ENCODE assay signal across 15 mouse cellular contexts in the genomic region with DNA sequence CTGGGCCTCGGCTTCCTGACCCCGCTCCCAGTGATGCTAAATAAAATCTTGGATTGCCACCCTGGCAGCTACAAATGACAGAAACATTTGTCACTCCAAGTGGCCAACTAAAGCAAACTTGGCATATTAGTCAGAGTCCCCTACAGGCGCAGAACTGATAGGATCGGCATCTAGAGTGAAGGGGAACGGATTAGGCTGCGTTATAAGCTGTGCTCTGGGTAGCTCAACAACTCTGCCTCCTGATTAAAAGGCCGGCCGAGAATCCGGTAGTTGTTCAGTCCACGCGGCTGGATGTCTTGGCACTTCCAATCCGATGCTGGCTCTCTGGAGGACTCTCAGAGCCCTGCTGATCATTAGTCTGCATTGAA. TPM values are rescaled to one million over a fixed set of nuclear protein-coding genes. Genes with fewer than 3 reads are reported as not detected.
A peak's percentile ranks its signal among the peaks of the same experiment; 100 is the strongest.
DNase-seq lines count a peak whose midpoint lies in the region; ATAC-seq and TF ChIP-seq lines count a peak whose summit lies in the region.
"Had no signal": no experiment of that assay in that cellular context is flagged by ENCODE, and none has a peak within 500 bp of the region (broad histone marks: within the 10 kb centered on the region; RNA-seq: fewer than 3 reads in every experiment).

No protein-coding gene starts in this region.

- TF ChIP-seq CTCF in layer of hippocampus, adult 2 months (conservative IDR thresholded peaks at IDR 0.05) = peak; percentile 53
- TF ChIP-seq CTCF in hindbrain, postnatal 0 days (IDR thresholded peaks at IDR 0.05; ENCODE audit: low read depth) = peak; percentile 11; the same call in 1 of the 2 replicates

- H3K4me3 ChIP-seq in layer of hippocampus, adult 2 months = peak overlapping the region; percentile 44
- H3K4me3 ChIP-seq in forebrain, embryonic 14.5 days (ENCODE audit: low read depth, low read length) = peak overlapping the region; percentile 24
- peak overlapping the region; percentile 26; the same call in 1 of the 2 replicates for H3K4me3 ChIP-seq in hindbrain, postnatal 0 days (ENCODE audit: low read length)
- no peak overlapping the region for H3K4me3 ChIP-seq in neural tube, embryonic 14.5 days (ENCODE audit: low read depth, low read length)
- H3K4me3 ChIP-seq: intestine, embryonic 15.5 days; liver, embryonic 13.5 days had no signal

- DNase-seq in layer of hippocampus, adult 2 months (ENCODE audit: low spot score in 2 of 2) = no peak
- no peak for DNase-seq in layer of hippocampus, postnatal 25 days (ENCODE audit: extremely low spot score in 1 of 2, low spot score in 1 of 2)
- DNase-seq in forebrain, embryonic 14.5 days (ENCODE audit: low spot score) = no peak
- DNase-seq in hindbrain, postnatal 0 days (ENCODE audit: low spot score) = peak; percentile 42
- no peak for DNase-seq in thymus, postnatal 10 days (ENCODE audit: low spot score in 2 of 2)
- no peak for DNase-seq in kidney, adult 18-20 months
- no peak for DNase-seq in embryo, embryonic 10 days (ENCODE audit: low spot score)
- DNase-seq: adrenal gland, postnatal 25 days; heart, adult 11 months; liver, embryonic 13.5 days; spleen, adult 18-20 months had no signal

- no peaks in the 10 kb centered on the region for H3K4me1 ChIP-seq in forebrain, embryonic 14.5 days (ENCODE audit: control insufficient read depth, insufficient read depth, low read length)
- peaks cover 6% of the 10 kb centered on the region; the same call in 1 of the 2 replicates for H3K4me1 ChIP-seq in hindbrain, postnatal 0 days (ENCODE audit: insufficient read depth, low read length)
- peaks cover 14% of the 10 kb centered on the region for H3K4me1 ChIP-seq in neural tube, embryonic 14.5 days (ENCODE audit: control insufficient read depth, insufficient read depth, low read length)
- H3K4me1 ChIP-seq: intestine, embryonic 15.5 days; liver, embryonic 13.5 days had no signal

- peak overlapping the region; percentile 50 for H3K4me2 ChIP-seq in forebrain, embryonic 14.5 days (ENCODE audit: low read length)
- H3K4me2 ChIP-seq in hindbrain, postnatal 0 days (ENCODE audit: low read depth, low read length) = peak overlapping the region; percentile 46
- H3K4me2 ChIP-seq in neural tube, embryonic 14.5 days (ENCODE audit: low read depth, low read length) = no peak overlapping the region
- H3K4me2 ChIP-seq: liver, embryonic 13.5 days had no signal

- no peak for ATAC-seq in forebrain, embryonic 14.5 days
- no peak for ATAC-seq in hindbrain, postnatal 0 days
- ATAC-seq in neural tube, embryonic 14.5 days (ENCODE audit: low read depth) = no peak
- ATAC-seq: intestine, embryonic 15.5 days had no signal

- H3K27me3 ChIP-seq in forebrain, embryonic 14.5 days (replicated peaks; ENCODE audit: control insufficient read depth, insufficient read depth, low read length) = peaks cover 57% of the 10 kb centered on the region
- H3K27me3 ChIP-seq in hindbrain, postnatal 0 days (ENCODE audit: insufficient read depth, low read length) = peaks cover 4% of the 10 kb centered on the region; the same call in 1 of the 2 replicates
- 0 out of 2 replicates have a peak, but pooled peaks cover 3% of the 10 kb centered on the region for H3K27me3 ChIP-seq in neural tube, embryonic 14.5 days (ENCODE audit: control insufficient read depth, insufficient read depth, low read length)

- peak overlapping the region; percentile 80 for H3K27ac ChIP-seq in layer of hippocampus, adult 2 months
- H3K27ac ChIP-seq in forebrain, embryonic 14.5 days (ENCODE audit: low read depth, low read length) = no peak overlapping the region
- 0 out of 2 replicates have a peak overlapping the region, but pooled peaks have one; percentile 51 for H3K27ac ChIP-seq in hindbrain, postnatal 0 days
- peak overlapping the region; percentile 70; the same call in 1 of the 2 replicates for H3K27ac ChIP-seq in neural tube, embryonic 14.5 days (ENCODE audit: low read depth, low read length)
- H3K27ac ChIP-seq: intestine, embryonic 15.5 days; liver, embryonic 13.5 days; macrophage had no signal

- H3K9ac ChIP-seq in forebrain, embryonic 14.5 days (ENCODE audit: low read length) = no peak overlapping the region; the same call in 1 of the 2 replicates
- H3K9ac ChIP-seq in hindbrain, postnatal 0 days (replicated peaks; ENCODE audit: low read length) = peak overlapping the region; percentile 31; the same call in 1 of the 2 replicates
- H3K9ac ChIP-seq in neural tube, embryonic 14.5 days (replicated peaks; ENCODE audit: low read depth, low read length) = no peak overlapping the region; the same call in 1 of the 2 replicates
- H3K9ac ChIP-seq: intestine, embryonic 15.5 days; liver, embryonic 13.5 days had no signal

- WGBS in forebrain, embryonic 14.5 days = 3% methylated on average over 12 of the region's 12 CpGs
- 8% methylated on average over 12 of the region's 12 CpGs for WGBS in hindbrain, postnatal 0 days
- WGBS in neural tube, embryonic 14.5 days = 11% methylated on average over 12 of the region's 12 CpGs

- H3K9me3 ChIP-seq in forebrain, embryonic 14.5 days (replicated peaks; ENCODE audit: control insufficient read depth, low read length) = no peaks in the 10 kb centered on the region
- no peaks in the 10 kb centered on the region for H3K9me3 ChIP-seq in hindbrain, postnatal 0 days (ENCODE audit: low read length)
- no peaks in the 10 kb centered on the region for H3K9me3 ChIP-seq in neural tube, embryonic 14.5 days (ENCODE audit: control insufficient read depth, low read length)
- H3K9me3 ChIP-seq: intestine, embryonic 15.5 days; liver, embryonic 13.5 days had no signal

- H3K36me3 ChIP-seq in forebrain, embryonic 14.5 days (ENCODE audit: control insufficient read depth, insufficient read depth, low read length) = no peaks in the 10 kb centered on the region
- H3K36me3 ChIP-seq in hindbrain, postnatal 0 days (ENCODE audit: insufficient read depth, low read length) = no peaks in the 10 kb centered on the region
- no peaks in the 10 kb centered on the region for H3K36me3 ChIP-seq in neural tube, embryonic 14.5 days (ENCODE audit: control insufficient read depth, insufficient read depth, low read length)
- H3K36me3 ChIP-seq: intestine, embryonic 15.5 days; liver, embryonic 13.5 days had no signal

RNA-seq across cellular contexts. Expression of a gene that starts 14.1 kb away (rescaled TPM):
- 100 to 1,000 TPM in 1 of 2 experiments, 10 to 100 TPM in 1; 99.8 to 106 TPM for total RNA-seq in layer of hippocampus, adult 2 months (2021)
- 100 to 1,000 TPM in 1 of 2 experiments, 10 to 100 TPM in 1; 97.4 to 116 TPM for total RNA-seq in layer of hippocampus, postnatal 25 days (2021)
- 2.2 and 3.2 TPM in 2 replicates for polyA plus RNA-seq in forebrain, embryonic 14.5 days (2014; fragmentation: Nextera tagmentation; extraction: Ambion mirVana)
- total RNA-seq in hindbrain, postnatal 0 days (2014; rRNA removed) = 25.5 and 39.8 TPM in 2 replicates
- 45.6 and 49.9 TPM in 2 replicates for polyA plus RNA-seq in hindbrain, postnatal 0 days (2015; fragmentation: Nextera tagmentation; extraction: Ambion mirVana)
- 7.4 and 10.4 TPM in 2 replicates for polyA plus RNA-seq in neural tube, embryonic 14.5 days (2014; fragmentation: Nextera tagmentation; extraction: Ambion mirVana)
- polyA plus RNA-seq: macrophage had no signal

RNA-seq across cellular contexts. Expression of a gene that starts 14.2 kb away (rescaled TPM):
- 100 to 1,000 TPM; 136 to 141 TPM for total RNA-seq in layer of hippocampus, adult 2 months (2021)
- 100 to 1,000 TPM; 127 TPM for total RNA-seq in layer of hippocampus, postnatal 25 days (2021)
- 70.6 and 76.3 TPM in 2 replicates for polyA plus RNA-seq in forebrain, embryonic 14.5 days (2014; fragmentation: Nextera tagmentation; extraction: Ambion mirVana)
- 199 and 200 TPM in 2 replicates for total RNA-seq in hindbrain, postnatal 0 days (2014; rRNA removed)
- polyA plus RNA-seq in hindbrain, postnatal 0 days (2015; fragmentation: Nextera tagmentation; extraction: Ambion mirVana) = 118 and 122 TPM in 2 replicates
- 99.4 and 116 TPM in 2 replicates for polyA plus RNA-seq in neural tube, embryonic 14.5 days (2014; fragmentation: Nextera tagmentation; extraction: Ambion mirVana)

RNA-seq across cellular contexts. Expression of a gene that starts 22.5 kb away (rescaled TPM):
- 10 to 100 TPM; 25.4 to 29.8 TPM for total RNA-seq in layer of hippocampus, adult 2 months (2021)
- 10 to 100 TPM; 27.9 to 28.7 TPM for total RNA-seq in layer of hippocampus, postnatal 25 days (2021)
- polyA plus RNA-seq in forebrain, embryonic 14.5 days (2014; fragmentation: Nextera tagmentation; extraction: Ambion mirVana) = 19.0 and 20.6 TPM in 2 replicates
- total RNA-seq in hindbrain, postnatal 0 days (2014; rRNA removed) = 23.7 and 36.3 TPM in 2 replicates
- polyA plus RNA-seq in hindbrain, postnatal 0 days (2015; fragmentation: Nextera tagmentation; extraction: Ambion mirVana) = 23.8 and 24.0 TPM in 2 replicates
- 18.0 and 19.7 TPM in 2 replicates for polyA plus RNA-seq in neural tube, embryonic 14.5 days (2014; fragmentation: Nextera tagmentation; extraction: Ambion mirVana)

RNA-seq across cellular contexts. Expression of a gene that starts 44.0 kb away (rescaled TPM):
- total RNA-seq in layer of hippocampus, adult 2 months (2021) = 1 to 10 TPM in 1 of 2 experiments, under 1 TPM in 1; 0.83 to 1.0 TPM
- 1 to 10 TPM; 2.3 TPM for total RNA-seq in layer of hippocampus, postnatal 25 days (2021)
- 18.8 and 20.7 TPM in 2 replicates for polyA plus RNA-seq in forebrain, embryonic 14.5 days (2014; fragmentation: Nextera tagmentation; extraction: Ambion mirVana)
- 42.3 and 44.9 TPM in 2 replicates for total RNA-seq in hindbrain, postnatal 0 days (2014; rRNA removed)
- 7.2 TPM in 2 replicates for polyA plus RNA-seq in hindbrain, postnatal 0 days (2015; fragmentation: Nextera tagmentation; extraction: Ambion mirVana)
- 13.2 and 13.8 TPM in 2 replicates for polyA plus RNA-seq in neural tube, embryonic 14.5 days (2014; fragmentation: Nextera tagmentation; extraction: Ambion mirVana)
- polyA plus RNA-seq: heart, embryonic 16.5 days; macrophage had no signal

RNA-seq across cellular contexts. Expression of a gene that starts 44.3 kb away (rescaled TPM):
- 10 to 100 TPM; 13.8 to 14.5 TPM for total RNA-seq in layer of hippocampus, adult 2 months (2021)
- total RNA-seq in layer of hippocampus, postnatal 25 days (2021) = 10 to 100 TPM; 15.0 to 16.5 TPM
- 129 and 141 TPM in 2 replicates for polyA plus RNA-seq in forebrain, embryonic 14.5 days (2014; fragmentation: Nextera tagmentation; extraction: Ambion mirVana)
- total RNA-seq in hindbrain, postnatal 0 days (2014; rRNA removed) = 39.9 and 56.5 TPM in 2 replicates
- polyA plus RNA-seq in hindbrain, postnatal 0 days (2015; fragmentation: Nextera tagmentation; extraction: Ambion mirVana) = 99.7 and 102 TPM in 2 replicates
- 114 and 127 TPM in 2 replicates for polyA plus RNA-seq in neural tube, embryonic 14.5 days (2014; fragmentation: Nextera tagmentation; extraction: Ambion mirVana)
